Mouse (Mus musculus) spleen, postnatal 14 days (tissue): ENCODE measurements around the gene Prkcg.
"Not testable (repeated sequence)": the region's sequence is repeated elsewhere in the genome, so short reads cannot be mapped to it uniquely, and the experiment has no call there.

ENCODE experiments used
- DNase-seq, 2 experiments: peaks; one replicate each; pipeline ENCODE4 v3.0.0; 2021 to 2022; ENCODE audit warnings: low spot score in 2 of 2

Gene Prkcg

DNA sequence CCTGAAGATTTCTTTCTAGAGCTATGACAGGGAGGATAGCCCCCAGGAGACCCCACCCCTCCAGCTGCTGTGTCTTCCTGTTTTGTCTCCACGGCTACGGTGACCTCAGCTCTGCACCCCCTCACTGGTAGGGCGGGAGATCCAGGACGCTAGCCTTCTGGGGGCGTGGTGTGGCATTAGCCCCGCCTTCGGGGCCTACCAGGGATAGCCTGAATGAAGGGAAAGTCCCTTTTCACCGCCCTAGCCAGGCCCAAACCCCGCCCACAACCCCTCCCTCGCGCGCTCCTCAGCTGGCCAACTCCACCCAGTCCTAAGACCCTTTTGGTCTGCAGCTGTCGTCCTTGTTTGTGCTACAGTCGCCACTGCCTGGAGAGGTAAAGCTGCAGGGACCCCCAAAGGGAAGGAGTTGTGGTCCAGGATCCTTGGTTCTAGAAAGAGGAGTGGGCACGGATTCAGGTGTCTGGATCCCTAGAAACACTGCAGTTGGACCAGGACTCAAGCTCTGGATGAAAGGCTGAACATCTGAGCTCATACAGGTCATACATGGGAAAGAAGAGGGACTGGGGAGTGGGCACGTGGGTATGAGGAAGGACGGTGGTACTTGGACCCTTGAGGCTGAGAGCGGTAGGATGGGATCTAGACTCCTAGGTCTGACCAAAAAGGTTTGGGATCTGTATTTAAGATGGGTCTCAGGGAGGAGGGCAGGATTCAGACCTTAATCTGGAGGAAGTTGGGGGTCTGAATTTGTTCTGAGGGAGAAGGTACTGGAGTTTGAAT is 1.5 kb downstream of the Prkcg start:
- DNase-seq: peak; percentile 82 to 83

DNA sequence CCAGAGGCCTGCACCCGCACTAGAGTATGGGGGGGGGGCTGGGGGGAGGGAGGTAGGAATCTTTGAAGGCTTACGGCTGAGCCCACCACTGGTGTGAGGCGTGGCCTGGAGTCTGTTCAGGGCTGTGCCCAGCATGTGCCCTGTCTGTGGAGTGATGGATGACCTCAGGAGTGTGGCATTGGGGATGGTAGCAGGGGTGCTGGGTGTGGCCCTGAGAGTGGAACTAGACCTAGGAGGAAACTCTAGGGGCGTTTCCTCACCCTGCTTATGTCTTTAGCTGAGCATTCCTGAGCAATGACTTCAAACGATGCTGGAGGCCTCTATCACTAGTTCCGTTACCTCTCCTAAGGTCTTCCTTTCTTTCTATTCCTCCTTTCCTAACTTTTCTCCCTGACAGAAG is 2.2 kb downstream of the Prkcg start:
- DNase-seq: no peak

DNA sequence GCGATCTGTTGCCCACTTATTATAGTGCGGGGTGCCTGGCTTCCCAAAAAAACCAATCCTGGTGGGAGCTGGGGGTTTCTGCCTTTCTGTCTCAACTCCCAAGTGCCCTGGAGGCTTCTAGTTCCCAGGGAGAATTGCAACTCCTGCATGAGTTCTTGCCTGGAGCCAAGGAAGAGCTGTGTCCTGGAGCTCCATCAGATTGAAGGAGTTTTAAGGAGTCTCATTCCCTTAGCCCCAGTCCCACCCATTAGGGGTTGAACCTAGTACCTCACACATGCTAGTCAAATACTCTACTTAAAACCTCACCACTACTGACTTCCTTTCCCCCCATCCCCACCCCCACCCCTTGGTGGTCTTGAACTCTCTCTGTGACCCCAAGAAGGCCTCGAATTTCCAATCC is 2.8 kb downstream of the Prkcg start:
- no peak for DNase-seq

DNA sequence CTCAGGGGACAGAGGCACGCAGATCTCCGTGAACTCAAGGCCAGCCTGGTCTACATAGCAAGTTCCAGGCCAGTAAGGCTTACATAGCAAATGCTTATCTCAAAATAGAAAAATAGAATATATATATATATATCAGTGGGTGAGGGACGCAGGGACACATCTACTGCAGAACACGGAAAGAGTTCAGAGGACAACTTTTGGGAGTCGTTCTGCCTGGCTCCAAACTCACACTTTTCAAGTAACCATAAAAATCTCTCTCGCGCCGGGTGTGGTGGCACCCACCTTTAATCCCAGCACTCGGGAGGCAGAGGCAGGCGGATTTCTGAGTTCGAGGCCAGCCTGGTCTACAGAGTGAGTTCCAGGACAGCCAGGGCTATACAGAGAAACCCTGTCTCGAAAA is 3.3 kb downstream of the Prkcg start:
- not testable (repeated sequence) for DNase-seq

DNA sequence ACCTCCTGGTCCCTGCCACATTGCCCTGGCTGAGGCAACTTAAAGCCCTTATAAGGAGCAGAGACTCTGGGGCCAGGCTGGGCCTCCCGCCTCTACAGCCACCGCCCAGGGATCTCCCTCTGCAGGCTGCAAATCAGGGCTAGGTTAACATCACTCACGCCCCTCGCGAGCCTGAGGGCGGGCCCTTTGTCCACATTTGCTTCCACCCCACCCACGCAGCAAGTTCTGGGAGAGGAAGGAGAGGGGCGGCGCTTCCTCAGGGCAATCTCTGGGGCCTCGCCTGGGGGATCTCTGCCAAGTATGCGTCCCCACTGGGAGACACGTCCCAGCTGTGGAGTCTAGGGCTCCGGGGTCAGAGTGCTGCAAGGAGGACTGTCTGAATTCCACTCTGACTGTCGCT is 3.8 kb downstream of the Prkcg start:
- DNase-seq: peak; percentile 21 to 40

DNA sequence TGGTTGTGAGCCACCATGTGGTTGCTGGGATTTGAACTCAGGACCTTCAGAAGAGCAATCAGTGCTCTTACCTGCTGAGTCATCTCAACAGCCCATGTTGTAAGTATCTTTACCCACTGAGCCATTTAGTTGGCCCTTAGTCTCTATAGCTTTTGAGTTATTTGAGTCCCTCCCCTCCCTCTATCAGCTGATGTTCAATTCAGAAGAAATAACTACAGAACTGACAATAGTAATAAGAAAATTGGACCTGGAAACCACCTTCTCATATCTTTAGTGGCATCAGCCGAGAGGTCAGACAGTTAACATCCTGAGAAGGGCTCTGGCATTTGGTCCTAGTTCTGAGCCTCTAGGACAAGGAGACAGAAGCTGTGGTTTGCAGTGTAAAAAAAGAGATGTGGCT is 5.8 kb downstream of the Prkcg start:
- no peak for DNase-seq

DNA sequence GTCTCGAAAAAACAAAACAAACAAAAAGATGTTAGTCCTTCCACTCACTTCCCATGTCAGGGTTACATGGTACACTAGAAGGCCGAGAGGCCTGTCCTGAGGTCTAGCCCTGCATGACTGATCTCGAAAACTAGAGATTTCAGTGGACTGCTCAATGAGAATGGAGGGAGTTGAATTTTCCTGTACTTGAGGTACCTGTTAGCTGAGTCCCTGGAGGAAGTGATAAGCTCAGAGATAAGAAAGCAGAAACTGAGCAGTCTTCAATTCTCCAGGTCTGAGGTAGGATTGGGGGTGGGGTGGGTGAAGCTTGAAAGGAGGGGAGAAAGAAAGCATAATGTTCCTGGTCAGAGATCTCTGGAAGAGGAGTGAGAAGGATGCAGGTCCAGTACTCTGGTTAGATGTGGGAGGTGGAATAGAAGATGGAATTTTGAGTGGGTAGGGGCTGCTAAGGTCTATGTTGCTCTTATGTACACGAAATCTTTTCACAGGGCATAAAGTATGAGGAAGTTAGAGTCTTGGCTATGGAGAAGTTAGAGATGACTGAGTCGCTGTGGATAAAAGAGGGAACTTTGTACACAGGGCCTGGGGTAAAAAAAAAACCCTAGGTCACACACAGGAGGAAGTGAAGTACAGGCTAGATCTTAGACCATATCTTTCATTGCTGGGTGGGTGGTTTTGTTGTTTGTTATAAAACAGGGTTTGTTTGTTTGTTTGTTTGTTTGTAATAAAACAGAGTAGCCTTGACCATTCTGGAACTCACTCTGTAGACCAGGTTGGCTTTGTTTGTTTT is 6.5 kb downstream of the Prkcg start:
- DNase-seq: no peak

DNA sequence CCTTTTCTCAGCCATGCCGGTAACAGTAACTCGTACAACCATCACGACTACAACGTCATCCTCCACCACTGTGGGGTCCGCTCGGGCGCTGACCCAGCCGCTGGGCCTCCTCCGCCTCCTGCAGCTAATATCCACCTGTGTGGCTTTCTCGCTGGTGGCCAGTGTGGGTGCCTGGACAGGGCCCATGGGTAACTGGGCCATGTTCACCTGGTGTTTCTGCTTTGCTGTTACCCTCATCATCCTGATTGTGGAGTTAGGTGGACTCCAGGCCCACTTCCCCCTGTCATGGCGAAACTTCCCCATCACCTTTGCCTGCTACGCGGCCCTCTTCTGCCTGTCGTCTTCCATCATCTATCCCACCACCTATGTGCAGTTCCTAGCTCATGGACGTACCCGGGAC is 7.7 kb downstream of the Prkcg start:
- no peak for DNase-seq

DNA sequence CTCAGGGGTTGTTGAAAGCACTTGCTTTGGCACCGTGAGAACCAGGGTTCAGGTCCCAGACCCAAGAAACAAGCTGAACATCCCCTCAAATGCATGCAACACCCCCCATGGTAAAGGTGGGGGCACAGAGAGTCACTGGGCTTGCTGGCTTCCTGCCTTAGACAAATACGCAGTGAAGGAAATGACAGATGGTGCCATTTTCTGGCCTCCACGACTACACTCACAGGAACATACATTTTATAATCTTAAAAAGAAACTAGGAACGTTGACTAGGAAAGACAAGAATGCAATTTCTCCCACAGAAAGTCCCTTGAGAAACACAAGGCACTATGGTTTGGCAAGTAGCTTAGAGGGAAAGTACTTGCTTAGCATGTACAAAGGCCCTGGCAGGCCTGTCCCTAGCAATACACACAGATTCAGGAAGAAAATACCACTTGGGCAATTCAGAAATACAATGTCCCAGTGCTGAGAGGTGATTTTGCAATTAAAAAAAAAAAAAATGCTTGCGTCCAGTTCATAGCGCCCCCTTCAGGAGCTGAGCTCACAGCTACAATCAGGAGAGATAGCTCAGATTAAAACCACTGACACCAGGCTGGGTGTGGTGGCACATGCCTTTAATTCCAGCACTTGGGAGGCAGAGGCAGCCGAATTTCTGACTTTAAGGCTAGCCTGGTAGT is 11.1 kb downstream of the Prkcg start:
- no peak for DNase-seq

DNA sequence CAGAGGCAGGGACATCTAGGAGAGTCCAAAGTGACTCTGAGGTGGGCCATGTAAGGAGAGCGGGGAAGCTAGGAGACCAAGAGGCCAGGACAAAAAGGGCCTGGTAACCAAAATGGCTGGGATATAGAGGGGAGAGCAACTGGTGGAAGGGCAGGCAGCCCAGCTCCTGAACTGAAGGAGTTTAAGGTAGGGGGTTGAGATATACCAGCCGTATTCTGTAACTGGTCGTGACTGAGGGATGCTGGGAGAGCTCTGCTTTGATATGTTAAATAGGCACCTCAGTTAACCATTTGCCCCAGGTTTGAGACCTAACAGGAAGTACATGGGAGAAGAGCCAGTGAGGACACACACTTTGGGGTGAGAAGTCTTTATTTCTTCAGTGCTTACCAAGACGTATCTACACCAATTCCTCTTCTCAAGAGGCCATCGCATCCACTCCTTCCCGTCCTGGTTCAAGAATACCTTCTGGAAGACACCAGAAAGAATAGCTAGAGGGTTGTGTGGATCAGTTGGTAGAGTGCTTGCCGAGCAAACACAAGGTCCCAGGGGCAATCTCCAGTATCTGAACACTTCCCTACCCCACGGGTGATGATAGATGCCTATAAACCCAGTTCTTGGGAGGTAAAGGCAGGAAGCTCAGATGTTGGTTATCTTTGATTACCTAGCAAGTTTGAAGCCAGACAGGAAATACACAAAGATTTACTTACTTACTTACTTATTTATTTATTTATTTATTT is 12.1 kb downstream of the Prkcg start:
- DNase-seq: no peak

DNA sequence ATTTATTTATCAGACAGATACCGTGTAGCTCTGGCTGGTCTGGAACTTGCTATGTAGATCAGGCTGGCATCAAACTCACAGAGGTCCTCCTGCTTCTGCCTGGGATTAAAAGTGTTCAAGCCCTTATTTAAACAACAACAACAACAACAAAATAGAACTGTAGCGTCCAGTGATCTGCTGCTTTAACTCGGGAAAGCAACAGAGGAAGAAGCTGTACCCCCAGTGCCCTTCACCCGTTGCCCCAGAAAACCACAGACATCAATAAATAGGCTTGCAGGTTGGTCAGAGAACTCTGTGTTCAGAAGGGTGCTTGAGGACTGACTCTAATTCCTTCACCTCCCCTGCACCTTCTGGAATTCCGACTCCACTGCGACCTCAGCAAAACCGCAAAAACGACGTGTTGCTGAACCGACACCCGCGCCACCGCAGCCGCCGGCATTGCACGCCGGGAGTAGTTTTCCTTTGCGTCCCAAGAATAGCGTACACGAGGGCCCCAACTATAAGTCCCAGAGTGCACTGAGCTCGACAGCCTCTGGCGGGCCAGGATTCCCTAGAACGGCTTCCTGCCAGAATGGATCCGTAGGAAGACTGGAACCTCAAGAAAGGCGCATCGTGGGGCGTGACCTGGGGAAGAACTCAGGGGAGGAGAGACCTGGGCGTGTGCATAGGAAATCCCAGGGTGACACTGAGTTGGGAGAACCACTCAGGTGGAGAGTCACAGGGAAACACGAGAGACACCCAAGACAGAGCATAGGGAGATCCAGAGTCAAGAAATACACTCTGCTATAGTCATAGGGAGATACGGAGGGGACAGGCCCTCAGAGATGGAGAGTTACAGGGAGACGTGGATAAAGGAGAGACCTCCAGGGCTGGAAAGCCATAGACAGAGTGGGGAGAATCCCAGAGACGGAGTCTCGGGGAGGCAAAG is 12.9 kb downstream of the Prkcg start:
- no peak for DNase-seq

DNA sequence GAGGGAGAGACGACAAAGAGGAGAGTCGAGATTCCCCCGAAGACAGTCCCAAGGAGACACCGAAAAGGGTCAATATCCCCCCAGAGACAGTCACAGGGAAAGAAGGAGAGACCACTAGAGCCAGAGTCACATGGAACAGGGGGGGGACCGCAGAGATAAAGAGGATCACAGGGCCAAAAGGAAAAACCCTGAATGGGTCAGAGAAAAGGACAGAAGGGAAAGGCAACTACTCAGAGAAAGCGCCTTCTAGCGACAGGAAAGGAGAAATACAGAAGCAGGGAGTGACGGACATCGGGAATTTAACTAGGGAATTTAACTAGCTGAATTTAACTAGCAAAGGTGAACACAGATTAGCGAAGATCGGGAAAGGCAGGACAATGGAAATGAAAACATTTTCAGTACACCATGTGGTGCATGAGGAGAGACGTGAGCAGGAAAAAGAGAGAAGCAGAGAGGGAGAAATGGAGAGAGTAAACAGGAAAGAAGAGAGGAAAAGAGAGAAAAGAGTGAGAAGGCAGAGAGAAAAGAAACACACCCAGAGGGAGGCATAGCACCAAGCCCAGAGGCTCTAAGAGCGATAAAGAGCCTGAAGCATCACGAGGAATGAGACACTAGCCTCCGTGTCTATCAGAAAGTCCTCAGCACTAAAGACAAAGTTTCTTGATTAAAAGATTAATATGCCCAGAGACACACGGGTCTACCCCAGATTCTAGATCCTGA is 13.7 kb downstream of the Prkcg start:
- DNase-seq: no peak

DNA sequence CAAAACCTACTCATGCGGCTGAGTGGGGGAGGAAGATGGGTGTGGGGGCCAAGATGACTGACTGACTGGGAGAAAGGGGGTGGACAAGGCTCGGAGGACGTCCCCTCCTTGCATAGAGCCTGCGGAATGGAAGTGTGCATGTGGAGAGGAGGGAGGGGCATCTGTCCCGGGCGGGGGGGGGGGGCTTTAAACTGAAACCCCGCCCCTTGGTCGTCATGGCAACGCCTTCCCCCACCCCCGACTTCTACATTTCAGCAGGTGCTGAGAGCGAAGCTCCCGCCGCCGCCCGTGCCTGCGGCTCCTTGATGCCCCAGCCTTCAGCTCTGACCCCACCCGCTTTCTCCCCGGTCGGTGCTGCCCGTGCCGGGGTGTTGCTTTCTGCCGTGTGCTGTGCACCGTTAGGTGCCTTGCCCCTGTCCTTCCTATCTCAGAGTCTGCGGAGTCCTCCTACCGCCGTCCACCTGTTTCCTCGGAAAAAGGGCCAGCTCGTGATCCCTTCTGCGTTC is 14.3 kb downstream of the Prkcg start:
- DNase-seq: peak; percentile 30 to 31

DNA sequence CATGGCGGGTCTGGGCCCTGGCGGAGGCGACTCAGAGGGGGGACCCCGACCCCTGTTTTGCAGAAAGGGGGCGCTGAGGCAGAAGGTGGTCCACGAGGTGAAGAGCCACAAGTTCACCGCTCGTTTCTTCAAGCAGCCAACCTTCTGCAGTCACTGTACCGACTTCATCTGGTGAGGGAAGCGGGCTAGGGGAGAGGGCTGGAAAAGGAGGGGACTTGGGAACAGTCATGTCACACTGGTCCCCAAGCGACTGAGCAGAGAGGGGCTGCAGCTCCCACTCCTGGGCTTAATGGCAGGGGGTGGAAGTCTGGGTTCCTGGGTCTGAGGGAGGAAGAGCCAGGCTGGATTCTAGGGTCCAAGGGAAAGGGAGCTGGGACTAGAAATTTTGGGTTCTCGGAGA is 14.8 kb downstream of the Prkcg start:
- DNase-seq: no peak

DNA sequence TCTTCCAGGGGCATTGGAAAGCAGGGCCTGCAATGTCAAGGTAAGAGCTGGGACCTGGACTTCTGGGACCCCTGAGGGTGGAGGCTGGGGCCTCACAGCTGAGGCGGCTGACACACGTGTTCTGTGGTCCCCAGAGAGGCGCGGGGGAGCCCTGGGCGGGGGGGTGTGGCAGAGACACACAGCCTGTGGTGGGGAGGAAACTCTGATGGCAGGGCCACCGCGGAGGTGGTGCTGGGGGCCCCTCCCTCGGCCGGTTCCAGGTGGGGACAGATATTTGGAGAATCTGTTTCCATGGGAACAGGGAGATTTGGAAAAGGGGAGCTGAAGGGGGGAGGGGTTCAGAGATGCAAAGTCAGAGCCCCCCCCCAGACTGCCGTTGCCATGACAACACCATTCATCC is 15.3 kb downstream of the Prkcg start:
- peak; percentile 46 to 66 for DNase-seq

DNA sequence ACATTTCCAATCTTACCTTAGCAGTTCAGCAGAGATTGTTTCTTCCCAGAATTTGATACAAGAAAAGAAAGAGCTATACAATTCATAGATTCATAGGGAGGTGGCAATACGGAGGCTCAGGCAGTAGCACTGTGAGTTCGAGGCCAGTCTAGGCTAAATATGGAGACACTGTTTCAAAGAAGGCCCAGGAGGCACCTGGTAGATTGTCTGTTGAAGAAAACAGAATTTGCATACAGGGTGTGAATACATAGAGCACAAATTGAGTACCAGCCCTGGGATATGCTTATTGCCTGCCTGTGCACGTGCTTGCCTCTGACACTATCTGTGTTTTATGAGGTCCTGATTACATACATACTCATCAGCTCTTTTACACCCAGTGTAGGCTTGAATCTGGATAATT is 17.4 kb downstream of the Prkcg start:
- DNase-seq: no peak

DNA sequence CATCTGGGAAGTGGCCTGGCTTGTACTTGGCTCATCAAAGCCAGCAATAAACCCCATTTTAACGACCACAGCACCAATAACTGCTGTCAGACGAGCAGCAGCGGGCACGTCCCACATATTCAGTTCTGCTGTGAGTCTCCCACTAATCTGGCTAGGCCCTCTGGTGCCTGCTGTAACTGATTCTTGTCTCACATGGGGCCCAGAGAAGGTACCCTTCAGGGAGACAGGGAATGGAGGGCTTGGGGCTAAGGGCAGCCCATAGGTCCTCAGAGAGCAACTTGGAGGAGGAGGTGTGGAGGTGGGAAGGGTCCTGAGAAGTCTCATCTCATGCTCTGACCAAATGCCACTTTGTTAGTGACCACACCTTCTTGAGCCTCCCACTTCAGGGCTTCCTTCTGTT is 19.7 kb downstream of the Prkcg start:
- DNase-seq: no peak

DNA sequence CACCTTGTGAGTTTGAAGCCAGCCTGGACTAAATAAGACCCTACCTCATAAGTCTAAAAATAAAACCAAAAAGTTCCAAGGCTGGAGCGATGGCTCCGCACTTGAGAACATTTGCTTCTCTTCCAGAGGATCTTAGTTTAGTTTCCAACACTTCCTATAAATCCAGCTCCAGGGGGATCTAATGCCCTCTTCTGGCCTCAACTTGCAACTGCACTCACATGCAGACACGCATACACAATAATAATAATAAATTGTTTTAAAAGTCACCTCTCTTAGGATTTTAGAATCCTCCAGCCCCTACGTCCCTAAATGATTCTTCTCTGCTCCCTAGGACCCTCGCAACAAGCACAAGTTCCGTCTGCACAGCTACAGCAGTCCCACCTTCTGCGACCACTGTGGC is 21.3 kb downstream of the Prkcg start:
- no peak for DNase-seq

DNA sequence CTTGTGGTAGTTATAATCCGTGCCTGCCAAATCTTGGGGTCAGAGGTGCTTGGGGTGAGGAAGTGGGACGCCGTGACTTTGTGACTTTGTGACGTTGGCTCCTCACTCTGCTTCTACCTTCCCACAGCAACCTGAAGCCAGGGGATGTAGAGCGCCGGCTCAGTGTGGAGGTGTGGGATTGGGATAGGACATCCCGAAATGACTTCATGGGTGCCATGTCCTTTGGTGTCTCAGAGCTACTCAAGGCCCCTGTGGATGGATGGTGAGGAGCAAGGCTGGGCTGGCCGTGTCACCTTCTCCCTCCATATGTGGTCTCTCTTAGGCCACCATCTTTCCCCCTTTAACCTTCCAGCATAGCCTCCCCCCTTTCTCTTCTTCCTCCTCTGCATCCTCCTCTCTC is 24.6 kb downstream of the Prkcg start:
- no peak for DNase-seq

DNA sequence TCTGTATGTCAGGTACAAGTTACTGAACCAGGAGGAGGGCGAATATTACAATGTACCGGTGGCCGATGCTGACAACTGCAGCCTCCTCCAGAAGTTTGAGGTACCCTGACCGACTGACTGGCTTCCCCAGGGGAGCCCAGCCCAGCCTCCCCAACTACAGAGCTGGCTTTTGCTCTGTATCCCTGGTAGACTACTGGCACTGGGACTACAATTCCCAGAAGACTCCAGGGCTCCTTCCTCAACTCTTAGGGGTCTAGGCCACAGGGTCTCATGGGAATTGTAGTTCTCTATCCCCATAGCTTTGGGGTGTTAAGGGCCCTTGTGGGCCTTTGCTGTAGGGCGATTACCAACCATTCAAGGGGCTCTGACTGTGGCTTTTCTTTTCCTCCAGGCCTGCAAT is 25.1 kb downstream of the Prkcg start:
- DNase-seq: no peak
